Mouse (Mus musculus) bone marrow macrophage, adult 2 months (primary cell): ENCODE data around the gene Lrrc7.

Source experiments
- CTCF ChIP-seq: IDR thresholded peaks from 2 replicates; pipeline ENCODE4 v1.5.1; 2012; ENCODE audit warnings: low read depth, mild to moderate bottlenecking, low read length, moderate library complexity
- POLR2A ChIP-seq: IDR thresholded peaks from 2 replicates; pipeline ENCODE4 v1.6.1; 2012; ENCODE audit warnings: mild to moderate bottlenecking, low read depth, low read length, borderline replicate concordance

GRCm38 (mm10) chr3:158559131-158559658 is 2.8 kb downstream of the Lrrc7 start:
- no peak for TF ChIP-seq CTCF
- no peak for TF ChIP-seq POLR2A
